Mouse (Mus musculus) midbrain, embryonic 12.5 days (tissue): ENCODE results near the gene Rab20. TPM values are rescaled to one million over a fixed set of nuclear protein-coding genes. Genes with fewer than 3 reads are reported as not detected.
A peak's percentile ranks its signal among the peaks of the same experiment; 100 is the strongest.
"Not testable (repeated sequence)": the region's sequence is repeated elsewhere in the genome, so short reads cannot be mapped to it uniquely, and the experiment has no call there.

ENCODE experiments used
- ATAC-seq: fragments of 200-750 bp; cut with Nextera tagmentation; 2 replicates; pipeline ENCODE4 v1.8.0; 2017; ENCODE audit warnings: low read depth, moderate TSS enrichment, moderate library complexity; ENCODE audit not compliant: low FRiP score
- H3K27ac ChIP-seq: fragments of 300-500 bp; sonication (generic); replicated peaks from 2 replicates; pipeline ENCODE4 v1.5.1; 2016; ENCODE audit warnings: mild to moderate bottlenecking
- H3K27me3 ChIP-seq: fragments of 300-500 bp; sonication (generic); 2 replicates; pipeline ENCODE4 v1.6.1; 2016; ENCODE audit warnings: mild to moderate bottlenecking
- H3K36me3 ChIP-seq: fragments of 300-500 bp; sonication (generic); 2 replicates; pipeline ENCODE4 v1.6.1; 2016
- H3K4me1 ChIP-seq: fragments of 300-500 bp; sonication (generic); 2 replicates; pipeline ENCODE4 v1.6.1; 2016
- H3K4me2 ChIP-seq: fragments of 300-500 bp; sonication (generic); replicated peaks from 2 replicates; pipeline ENCODE4 v1.6.1; 2016; ENCODE audit warnings: mild to moderate bottlenecking, moderate library complexity
- H3K4me3 ChIP-seq: fragments of 300-500 bp; sonication (generic); 2 replicates; pipeline ENCODE4 v1.5.1; 2016; ENCODE audit warnings: mild to moderate bottlenecking
- H3K9ac ChIP-seq: fragments of 300-500 bp; sonication (generic); replicated peaks from 2 replicates; pipeline ENCODE4 v1.6.1; 2016; ENCODE audit warnings: mild to moderate bottlenecking, moderate library complexity
- H3K9me3 ChIP-seq: fragments of 300-500 bp; sonication (generic); 2 replicates; pipeline ENCODE4 v1.6.1; 2016; ENCODE audit warnings: mild to moderate bottlenecking
- WGBS: fragments of 180-500 bp; shearing (Covaris S2); methylation state at CpG from one replicate; pipeline ENCODE4 v1.1.7; 2016; 5-methylcytosine and 5-hydroxymethylcytosine counted together
- polyA plus RNA-seq: library from polyadenylated mRNA; unstranded; fragments of >200 nt; fragmentation: Nextera tagmentation; extraction: Ambion mirVana; gene quantifications from 2 replicates; pipeline ENCODE4 v1.2.1, GENCODE M21; 2016

Gene Rab20
- polyA plus RNA-seq, 1 experiment from 2014 or later: 0.50 TPM

- Histone ChIP-seq H3K4me2 (no peak overlapping the region), H3K4me1 (peaks cover 2% of the 10 kb centered on the region; the same call in 1 of the 2 replicates), H3K27ac (no peak overlapping the region), H3K9ac (no peak overlapping the region), H3K36me3 (peaks cover 61% of the 10 kb centered on the region), H3K4me3 (no peak overlapping the region), H3K27me3 (no peaks in the 10 kb centered on the region), H3K9me3 (no peaks in the 10 kb centered on the region)
- WGBS: 89% methylated on average over 13 of the region's 13 CpGs
- ATAC-seq: no peak
These were observed 25.1 kb upstream of the Rab20 start for GRCm38 (mm10) chr8:11503476-11504232.

DNA sequence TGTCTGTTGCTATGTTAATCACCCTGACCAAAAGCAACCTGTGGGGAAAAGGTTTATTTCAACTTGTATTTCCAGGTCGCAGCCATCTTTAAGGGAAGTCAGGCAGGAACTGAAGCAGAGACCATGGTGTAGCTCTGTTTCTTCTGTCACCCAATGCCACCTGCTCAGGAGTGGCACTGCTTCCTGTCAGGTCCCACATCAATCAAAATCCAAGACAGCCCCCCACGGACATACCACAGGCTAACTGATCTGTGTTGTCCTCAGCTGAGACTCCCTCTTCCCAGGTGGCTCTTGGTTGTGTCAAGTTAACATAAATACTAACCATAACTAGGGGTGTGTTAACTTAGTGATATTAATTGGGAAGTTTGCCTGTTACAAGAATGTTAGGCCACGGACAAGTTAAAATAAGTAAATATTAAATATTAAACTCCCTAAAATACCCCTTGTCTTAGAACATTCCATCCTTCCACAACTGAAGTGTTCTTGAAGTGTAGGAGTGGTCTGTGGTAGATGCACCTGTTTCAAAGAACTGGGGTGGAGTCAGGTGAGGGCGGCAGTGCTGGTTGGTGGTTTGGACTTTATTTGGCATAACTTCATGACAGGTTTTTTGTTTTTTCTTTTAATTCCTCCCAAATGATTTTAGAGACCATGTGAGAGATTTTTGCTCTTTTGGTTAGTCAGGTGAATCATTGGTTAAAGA lies 20.4 kb upstream of the Rab20 start:
- no peak for ATAC-seq
- Histone ChIP-seq H3K4me3 (peak overlapping the region; percentile 77; the same call in 1 of the 2 replicates), H3K27ac (no peak overlapping the region), H3K9ac (no peak overlapping the region), H3K9me3 (no peaks in the 10 kb centered on the region), H3K36me3 (peaks cover 16% of the 10 kb centered on the region), H3K27me3 (peaks cover 11% of the 10 kb centered on the region), H3K4me1 (peaks cover 17% of the 10 kb centered on the region), H3K4me2 (no peak overlapping the region)
- 90% methylated on average over 4 of the region's 4 CpGs for WGBS

DNA sequence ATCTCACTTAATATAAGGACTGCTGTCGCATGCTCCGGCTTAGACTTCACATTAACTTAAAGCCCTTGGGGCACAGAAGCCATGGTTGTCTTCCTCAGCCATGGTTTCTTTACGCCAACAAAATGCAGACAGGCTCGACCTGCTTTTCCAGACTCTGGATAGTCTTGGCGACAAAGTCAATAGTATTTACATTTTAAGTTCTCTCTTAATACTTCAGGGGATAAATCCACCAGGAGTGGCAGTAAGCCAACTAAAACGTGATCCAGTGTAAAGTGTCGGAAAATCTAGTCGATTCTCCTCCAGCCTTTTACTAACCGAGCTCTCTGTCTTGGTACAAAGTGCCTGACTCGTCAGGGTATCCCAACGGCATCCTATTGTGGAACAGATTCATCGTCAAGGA lies 19.8 kb upstream of the Rab20 start:
- WGBS: 79% methylated on average over 12 of the region's 12 CpGs
- Histone ChIP-seq H3K4me3 (peak overlapping the region; percentile 77), H3K9ac (peak overlapping the region; percentile 75), H3K9me3 (no peaks in the 10 kb centered on the region), H3K27me3 (peaks cover 11% of the 10 kb centered on the region), H3K27ac (no peak overlapping the region), H3K4me1 (peaks cover 17% of the 10 kb centered on the region), H3K4me2 (peak overlapping the region; percentile 69), H3K36me3 (peaks cover 10% of the 10 kb centered on the region)
- ATAC-seq: no peak

DNA sequence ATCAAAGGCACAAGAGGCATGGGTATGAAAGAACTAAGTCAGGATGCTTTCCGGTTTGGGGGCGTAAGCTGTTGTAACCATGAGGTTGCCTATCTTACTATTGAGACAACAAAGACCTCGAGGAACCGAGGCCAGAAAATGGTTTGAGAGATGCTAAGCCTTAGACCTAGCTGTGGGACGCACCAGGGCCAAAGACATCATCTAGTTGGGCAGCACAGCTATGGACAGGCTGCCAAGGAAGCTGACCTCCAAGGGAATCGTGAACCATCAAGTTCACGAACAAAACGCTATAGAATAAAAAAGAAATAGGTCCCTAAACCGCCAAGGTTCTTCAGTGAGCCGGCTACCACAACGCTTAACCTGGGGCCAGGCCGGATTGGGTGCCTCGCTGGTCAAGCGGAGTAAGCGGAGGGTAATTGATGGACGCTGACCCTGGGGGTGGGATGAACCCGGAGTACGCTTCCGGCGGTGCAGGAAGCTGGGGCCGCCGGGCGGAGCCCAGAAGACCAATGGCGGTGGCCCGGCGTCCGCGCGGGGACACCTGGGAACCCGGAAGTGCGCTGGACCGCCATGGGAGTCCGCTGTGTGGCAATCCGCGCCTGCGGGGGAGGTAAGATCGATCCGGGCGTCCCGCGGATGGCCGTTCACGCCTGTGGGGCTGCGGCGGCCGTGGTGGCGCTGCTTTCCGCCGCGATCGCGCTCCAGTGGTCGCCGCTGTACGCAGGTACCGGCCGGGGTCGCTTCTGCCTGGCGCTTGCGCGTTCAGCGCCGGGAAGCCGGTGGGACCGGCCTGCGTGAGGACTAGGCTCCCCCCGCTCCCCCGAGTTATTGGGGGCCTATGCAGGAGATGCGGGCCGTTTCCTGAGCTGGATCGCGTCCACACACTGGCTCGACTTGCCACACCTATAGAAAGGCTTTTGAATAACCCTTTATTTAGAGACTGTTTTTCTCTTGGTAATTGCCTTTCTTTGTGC lies 18.8 kb upstream of the Rab20 start, which contains the start of gene Naxd:
Naxd (plus strand) TSS at position 490 of the 974 bp plus-strand sequence.
- Histone ChIP-seq H3K4me3 (peak within 1 kb of the TSS; percentile 77), H3K9me3 (no peaks in the 10 kb centered on the region), H3K36me3 (peaks cover 3% of the 10 kb centered on the region), H3K9ac (peak within 1 kb of the TSS; percentile 75), H3K4me1 (peaks cover 17% of the 10 kb centered on the region), H3K27me3 (peaks cover 11% of the 10 kb centered on the region), H3K27ac (peak within 1 kb of the TSS; percentile 80), H3K4me2 (peak within 1 kb of the TSS; percentile 69)
- WGBS: 3% methylated on average over 73 of the region's 73 CpGs
- peak; percentile 99 for ATAC-seq

DNA sequence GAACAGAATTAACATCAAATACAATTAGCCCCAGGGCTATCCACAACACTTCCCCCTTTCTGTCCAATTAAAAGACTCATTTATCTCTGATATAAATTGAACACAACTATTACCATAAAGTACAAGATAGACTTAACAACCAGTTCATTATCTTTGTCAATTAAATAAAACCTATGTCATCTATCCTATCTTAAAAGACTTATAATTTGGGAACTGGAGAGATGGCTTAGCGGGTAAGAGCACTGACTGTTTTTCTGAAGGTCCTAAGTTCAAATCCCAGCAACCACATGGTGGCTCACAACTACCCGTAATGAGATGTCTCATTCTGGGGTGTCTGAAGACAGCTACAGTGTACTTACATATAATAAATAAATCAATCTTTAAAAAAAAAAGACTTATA lies 13.8 kb upstream of the Rab20 start:
- H3K9ac ChIP-seq, H3K36me3 ChIP-seq, H3K4me3 ChIP-seq, H3K27ac ChIP-seq, H3K9me3 ChIP-seq, H3K4me1 ChIP-seq, ATAC-seq, H3K4me2 ChIP-seq: not testable (repeated sequence)
- H3K27me3 ChIP-seq: peaks cover 42% of the 10 kb centered on the region
- WGBS: 85% methylated on average over 2 of the region's 2 CpGs

DNA sequence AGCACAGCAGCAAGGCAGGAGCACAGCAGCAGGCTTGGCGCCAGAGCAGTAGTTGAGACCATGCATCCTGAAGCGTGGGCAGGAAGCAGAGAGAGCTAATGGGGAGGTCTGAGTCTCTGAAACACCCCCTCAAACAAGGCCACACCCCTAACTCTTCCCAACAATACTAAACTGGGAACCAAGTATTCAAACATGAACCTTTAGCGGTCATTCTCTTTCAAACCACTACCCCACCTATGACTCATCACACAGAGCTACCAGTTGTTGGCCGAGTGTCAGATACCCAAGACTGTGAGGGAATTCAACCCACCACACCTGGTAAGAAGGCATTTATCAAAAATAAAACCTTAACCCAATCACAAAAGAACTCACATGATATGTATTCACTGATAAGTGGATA lies 8.7 kb upstream of the Rab20 start:
- no peak for ATAC-seq
- H3K27me3 ChIP-seq: peaks cover 48% of the 10 kb centered on the region
- H3K9me3 ChIP-seq: no peaks in the 10 kb centered on the region
- H3K36me3 ChIP-seq: no peaks in the 10 kb centered on the region
- no peak overlapping the region for H3K4me2 ChIP-seq
- H3K27ac ChIP-seq: no peak overlapping the region
- H3K4me3 ChIP-seq: no peak overlapping the region
- 88% methylated on average over 4 of the region's 4 CpGs for WGBS
- no peaks in the 10 kb centered on the region; the same call in 1 of the 2 replicates for H3K4me1 ChIP-seq
- no peak overlapping the region for H3K9ac ChIP-seq

GRCm38 (mm10) chr8:11486142-11486541 lies 7.6 kb upstream of the Rab20 start:
- peak; percentile 49; the same call in 1 of the 2 replicates for ATAC-seq

DNA sequence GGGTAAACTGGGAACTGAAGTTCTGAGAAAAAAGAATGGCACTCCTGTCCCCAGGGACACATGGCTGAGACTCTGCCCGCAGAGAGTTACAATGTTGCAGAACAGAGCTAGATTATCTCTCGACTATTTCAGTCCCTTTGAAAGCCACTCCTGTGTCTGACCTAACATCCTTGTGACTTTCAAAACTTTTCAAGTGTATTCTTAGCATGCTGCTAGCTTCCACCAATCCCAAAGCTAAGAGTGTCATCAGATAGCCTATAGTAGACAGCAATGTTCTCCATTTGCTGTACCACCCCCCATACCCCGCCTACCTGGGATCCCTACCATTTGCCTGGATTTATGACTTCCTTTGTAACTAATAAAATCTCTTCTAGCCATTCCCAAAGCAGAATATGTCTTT lies 4.0 kb upstream of the Rab20 start:
- Histone ChIP-seq H3K4me1 (peaks cover 11% of the 10 kb centered on the region), H3K4me3 (no peak overlapping the region), H3K27ac (no peak overlapping the region), H3K36me3 (no peaks in the 10 kb centered on the region), H3K27me3 (peaks cover 62% of the 10 kb centered on the region), H3K9ac (no peak overlapping the region), H3K9me3 (no peaks in the 10 kb centered on the region), H3K4me2 (no peak overlapping the region)
- 82% methylated on average over 3 of the region's 3 CpGs for WGBS
- ATAC-seq: no peak

More at GRCm38 (mm10) chr8:11486142-11486541, 7.6 kb upstream of the Rab20 start:
- Histone ChIP-seq H3K27ac (no peak overlapping the region), H3K36me3 (no peaks in the 10 kb centered on the region), H3K4me1 (no peaks in the 10 kb centered on the region; the same call in 1 of the 2 replicates), H3K9me3 (no peaks in the 10 kb centered on the region), H3K4me2 (no peak overlapping the region), H3K9ac (no peak overlapping the region), H3K27me3 (peaks cover 49% of the 10 kb centered on the region), H3K4me3 (no peak overlapping the region)
- 23% methylated on average over 7 of the region's 7 CpGs for WGBS

GRCm38 (mm10) chr8:11481876-11482275 lies 3.4 kb upstream of the Rab20 start:
- H3K4me3 ChIP-seq: no peak overlapping the region
- no peak overlapping the region for H3K27ac ChIP-seq
- peaks cover 15% of the 10 kb centered on the region for H3K4me1 ChIP-seq
- WGBS: 57% methylated on average over 3 of the region's 3 CpGs
- H3K9ac ChIP-seq: no peak overlapping the region
- H3K27me3 ChIP-seq: peaks cover 66% of the 10 kb centered on the region
- no peaks in the 10 kb centered on the region for H3K9me3 ChIP-seq
- no peaks in the 10 kb centered on the region for H3K36me3 ChIP-seq
- H3K4me2 ChIP-seq: no peak overlapping the region
- no peak for ATAC-seq

DNA sequence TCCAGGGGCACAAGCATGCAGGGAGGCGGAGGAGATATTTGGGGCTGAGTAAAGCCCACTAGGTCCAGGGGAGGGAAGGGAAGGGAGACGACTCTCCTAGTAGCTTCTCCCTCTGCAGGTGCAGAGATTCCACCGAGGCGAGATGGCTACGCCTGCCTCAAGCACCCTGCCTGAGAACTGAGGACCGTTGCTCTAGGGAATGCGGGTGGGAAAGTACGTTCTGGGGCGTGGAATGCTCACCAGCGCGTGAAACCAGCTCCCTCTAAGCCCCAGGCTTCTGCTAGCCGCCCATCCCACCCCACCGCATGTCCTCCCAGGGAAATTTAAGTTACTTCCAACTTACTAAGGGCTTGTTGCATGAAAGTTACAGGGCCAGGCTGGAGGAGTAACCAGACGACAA lies 1.1 kb upstream of the Rab20 start:
- WGBS: 3% methylated on average over 14 of the region's 14 CpGs
- Histone ChIP-seq H3K27ac (no peak overlapping the region), H3K9me3 (no peaks in the 10 kb centered on the region), H3K27me3 (peaks cover 85% of the 10 kb centered on the region), H3K4me2 (no peak overlapping the region), H3K36me3 (no peaks in the 10 kb centered on the region), H3K4me1 (peaks cover 21% of the 10 kb centered on the region), H3K4me3 (no peak overlapping the region), H3K9ac (no peak overlapping the region)
- ATAC-seq: no peak

DNA sequence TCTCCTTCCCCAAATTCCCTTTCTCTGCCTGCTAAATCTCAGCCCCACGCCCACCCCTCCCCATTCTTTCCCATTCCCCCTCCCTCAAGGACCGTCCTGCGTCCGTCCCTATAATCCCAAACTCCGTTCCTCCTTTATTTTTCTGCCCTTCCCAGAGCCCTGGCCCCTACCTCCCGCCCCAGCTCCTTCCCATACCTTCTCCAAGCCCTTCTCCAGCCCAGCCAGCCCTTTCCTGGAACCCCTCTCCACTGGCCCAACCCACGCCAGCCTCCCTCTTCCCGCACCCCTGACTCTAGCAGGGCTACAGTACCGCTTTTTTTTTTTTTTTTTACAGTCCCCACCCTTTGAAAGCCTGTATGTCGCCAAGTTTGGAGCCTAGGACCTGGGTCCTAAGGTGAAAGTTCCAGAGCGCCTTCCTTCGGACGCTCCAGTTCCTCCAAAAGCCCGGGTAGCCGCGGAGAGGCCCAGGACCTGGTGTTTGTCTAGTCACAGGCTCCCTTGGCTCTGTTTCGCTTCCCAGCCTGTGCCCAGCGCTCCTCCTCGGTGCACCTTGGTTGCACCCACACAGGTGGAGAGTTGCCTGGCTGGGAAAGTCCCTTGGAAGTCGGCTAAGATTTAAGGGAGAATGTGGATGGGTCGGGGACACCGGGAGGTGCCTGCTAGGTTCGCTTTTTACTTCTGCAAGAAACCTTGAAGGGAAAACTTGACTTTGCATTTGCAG lies 457 bp upstream of the Rab20 start:
- H3K4me3 ChIP-seq: peak overlapping the region; percentile 50
- H3K4me1 ChIP-seq: peaks cover 21% of the 10 kb centered on the region
- no peaks in the 10 kb centered on the region for H3K36me3 ChIP-seq
- peaks cover 91% of the 10 kb centered on the region for H3K27me3 ChIP-seq
- H3K9ac ChIP-seq: no peak overlapping the region; the same call in 1 of the 2 replicates
- H3K4me2 ChIP-seq: peak overlapping the region; percentile 93
- H3K27ac ChIP-seq: no peak overlapping the region
- no peaks in the 10 kb centered on the region for H3K9me3 ChIP-seq
- WGBS: under 1% methylated on average over 22 of the region's 23 CpGs
- ATAC-seq: 0 out of 2 replicates have a peak, but pooled peaks have one; percentile 39
